Mouse (Mus musculus): ENCODE data around the gene Psap. TPM values are rescaled to one million over a fixed set of nuclear protein-coding genes. Genes with fewer than 3 reads are reported as not detected.

The Psap gene
- polyA plus RNA-seq, 1 experiment: 626 TPM

- DNase-seq (ENCODE audit: low read depth): no peak
- TF ChIP-seq CTCF (IDR thresholded peaks at IDR 0.05; ENCODE audit: borderline replicate concordance, extremely low read depth, insufficient read depth, insufficient read length) (no peak), POLR2A (IDR thresholded peaks at IDR 0.05; ENCODE audit: borderline replicate concordance, extremely low read depth, insufficient read depth, insufficient read length, poor library complexity, severe bottlenecking) (no peak)
Measured at GRCm38 (mm10) chr10:60266842-60267401, 10.5 kb upstream of the Psap start.

DNA sequence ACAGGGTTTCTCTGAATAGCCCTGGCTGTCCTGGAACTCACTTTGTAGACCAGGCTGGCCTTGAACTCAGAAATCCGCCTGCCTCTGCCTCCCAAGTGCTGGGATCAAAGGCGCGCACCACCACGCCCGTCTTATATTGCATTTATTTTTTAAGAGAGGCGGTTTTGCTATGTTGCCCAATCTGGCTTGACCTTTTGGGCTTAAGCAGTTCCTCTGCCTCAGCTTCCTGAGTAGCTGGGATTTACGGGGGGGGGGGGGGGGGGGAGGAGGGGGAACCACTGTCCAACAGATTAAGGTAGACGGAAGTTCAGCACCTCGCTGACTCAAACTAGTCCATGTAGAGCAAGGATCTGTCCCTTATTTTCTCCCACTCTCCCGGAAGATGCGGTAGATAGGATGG is 8.7 kb upstream of the Psap start:
- no peak for DNase-seq (ENCODE audit: low read depth)
- no peak for TF ChIP-seq CTCF (IDR thresholded peaks at IDR 0.05; ENCODE audit: borderline replicate concordance, extremely low read depth, insufficient read depth, insufficient read length)
- no peak for TF ChIP-seq POLR2A (IDR thresholded peaks at IDR 0.05; ENCODE audit: borderline replicate concordance, extremely low read depth, insufficient read depth, insufficient read length, poor library complexity, severe bottlenecking)

- no peak for DNase-seq (ENCODE audit: low read depth)
- TF ChIP-seq CTCF (IDR thresholded peaks at IDR 0.05; ENCODE audit: borderline replicate concordance, extremely low read depth, insufficient read depth, insufficient read length): no peak
- no peak for TF ChIP-seq POLR2A (IDR thresholded peaks at IDR 0.05; ENCODE audit: borderline replicate concordance, extremely low read depth, insufficient read depth, insufficient read length, poor library complexity, severe bottlenecking)
Measured at GRCm38 (mm10) chr10:60269141-60270064, 8.0 kb upstream of the Psap start.

- no peak for DNase-seq (ENCODE audit: low read depth)
- TF ChIP-seq POLR2A (IDR thresholded peaks at IDR 0.05; ENCODE audit: borderline replicate concordance, extremely low read depth, insufficient read depth, insufficient read length, poor library complexity, severe bottlenecking) (no peak), CTCF (IDR thresholded peaks at IDR 0.05; ENCODE audit: borderline replicate concordance, extremely low read depth, insufficient read depth, insufficient read length) (no peak)
Measured at GRCm38 (mm10) chr10:60271015-60271414, 6.4 kb upstream of the Psap start.

GRCm38 (mm10) chr10:60272241-60272640 is 5.2 kb upstream of the Psap start:
- DNase-seq (ENCODE audit: low read depth): no peak
- no peak for TF ChIP-seq CTCF (IDR thresholded peaks at IDR 0.05; ENCODE audit: borderline replicate concordance, extremely low read depth, insufficient read depth, insufficient read length)
- no peak for TF ChIP-seq POLR2A (IDR thresholded peaks at IDR 0.05; ENCODE audit: borderline replicate concordance, extremely low read depth, insufficient read depth, insufficient read length, poor library complexity, severe bottlenecking)

DNA sequence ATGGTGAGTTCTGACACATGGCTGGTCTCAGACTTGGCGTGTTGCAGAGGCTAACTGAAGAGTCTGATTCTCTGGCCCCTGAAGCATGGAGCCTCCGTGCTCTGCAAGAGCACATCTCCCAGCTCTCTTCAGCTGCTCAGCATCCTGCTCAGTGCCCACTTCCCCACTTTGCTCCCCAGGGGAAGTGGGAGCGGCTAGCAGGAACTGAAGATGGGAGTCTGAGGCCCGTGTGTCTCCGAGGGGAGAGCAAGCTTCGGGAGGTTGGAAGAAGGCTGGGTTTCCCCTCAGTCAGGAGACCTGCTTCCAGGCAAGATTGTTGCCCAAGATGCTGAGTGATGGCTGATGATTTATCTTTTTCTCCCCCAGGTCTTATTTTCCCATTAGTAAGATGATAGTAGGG is 4.0 kb upstream of the Psap start:
- DNase-seq (ENCODE audit: low read depth): no peak
- TF ChIP-seq CTCF (IDR thresholded peaks at IDR 0.05; ENCODE audit: borderline replicate concordance, extremely low read depth, insufficient read depth, insufficient read length): no peak

- TF ChIP-seq CTCF (IDR thresholded peaks at IDR 0.05; ENCODE audit: borderline replicate concordance, extremely low read depth, insufficient read depth, insufficient read length): no peak
- no peak for TF ChIP-seq POLR2A (IDR thresholded peaks at IDR 0.05; ENCODE audit: borderline replicate concordance, extremely low read depth, insufficient read depth, insufficient read length, poor library complexity, severe bottlenecking)
- no peak for DNase-seq (ENCODE audit: low read depth)
Measured at GRCm38 (mm10) chr10:60278006-60278399, 576 bp downstream of the Psap start.

GRCm38 (mm10) chr10:60278786-60279185 is 1.4 kb downstream of the Psap start:
- no peak for DNase-seq (ENCODE audit: low read depth)
- no peak for TF ChIP-seq CTCF (IDR thresholded peaks at IDR 0.05; ENCODE audit: borderline replicate concordance, extremely low read depth, insufficient read depth, insufficient read length)
- TF ChIP-seq POLR2A (IDR thresholded peaks at IDR 0.05; ENCODE audit: borderline replicate concordance, extremely low read depth, insufficient read depth, insufficient read length, poor library complexity, severe bottlenecking): no peak

GRCm38 (mm10) chr10:60279290-60279940 is 2.0 kb downstream of the Psap start:
- no peak for DNase-seq (ENCODE audit: low read depth)
- no peak for TF ChIP-seq CTCF (IDR thresholded peaks at IDR 0.05; ENCODE audit: borderline replicate concordance, extremely low read depth, insufficient read depth, insufficient read length)
- TF ChIP-seq POLR2A (IDR thresholded peaks at IDR 0.05; ENCODE audit: borderline replicate concordance, extremely low read depth, insufficient read depth, insufficient read length, poor library complexity, severe bottlenecking): no peak

GRCm38 (mm10) chr10:60279941-60280301 is 2.5 kb downstream of the Psap start:
- DNase-seq (ENCODE audit: low read depth): peak; percentile 37
- no peak for TF ChIP-seq CTCF (IDR thresholded peaks at IDR 0.05; ENCODE audit: borderline replicate concordance, extremely low read depth, insufficient read depth, insufficient read length)
- no peak for TF ChIP-seq POLR2A (IDR thresholded peaks at IDR 0.05; ENCODE audit: borderline replicate concordance, extremely low read depth, insufficient read depth, insufficient read length, poor library complexity, severe bottlenecking)

DNA sequence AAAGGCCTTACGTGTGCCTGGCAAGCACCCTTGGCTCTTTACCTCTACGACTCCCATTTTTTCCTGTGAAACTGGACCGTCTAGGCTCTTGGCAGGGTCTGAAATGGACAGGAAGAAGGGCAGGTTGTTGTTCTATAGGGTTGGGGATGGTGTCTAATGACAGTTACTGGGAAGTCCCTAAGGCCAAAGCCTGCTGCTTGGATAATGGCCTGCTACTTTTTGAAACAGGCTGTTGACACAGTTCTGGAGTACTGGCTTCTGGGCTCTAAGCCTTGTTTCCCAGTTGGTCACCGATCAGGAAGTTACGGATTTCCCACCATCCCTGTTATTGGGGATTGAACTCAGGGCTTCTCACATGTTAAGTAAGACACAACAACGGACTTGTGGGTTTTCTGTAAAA is 2.9 kb downstream of the Psap start:
- DNase-seq (ENCODE audit: low read depth): no peak
- TF ChIP-seq POLR2A (IDR thresholded peaks at IDR 0.05; ENCODE audit: borderline replicate concordance, extremely low read depth, insufficient read depth, insufficient read length, poor library complexity, severe bottlenecking) (no peak), CTCF (IDR thresholded peaks at IDR 0.05; ENCODE audit: borderline replicate concordance, extremely low read depth, insufficient read depth, insufficient read length) (no peak)
